Mouse (Mus musculus): ENCODE results near the gene Alox12b. TPM values are rescaled to one million over a fixed set of nuclear protein-coding genes. Genes with fewer than 3 reads are reported as not detected.

Alox12b gene
- polyA plus RNA-seq, 1 experiment from 2014 or later = 11.5 TPM

- WGBS = under 1% methylated on average over 44 of the region's 45 CpGs
- Histone ChIP-seq H3K36me3 (no peaks in the 10 kb centered on the region), H3K27me3 (replicated peaks) (no peaks in the 10 kb centered on the region), H3K9me3 (no peaks in the 10 kb centered on the region), H3K4me1 (peaks cover 30% of the 10 kb centered on the region), H3K4me3 (replicated peaks) (peak overlapping the region; percentile 72), H3K27ac (peak overlapping the region; percentile 91), H3K4me2 (peak overlapping the region; percentile 95), H3K9ac (peak overlapping the region; percentile 76)
- ATAC-seq (ENCODE audit: insufficient read depth, low FRiP score, low read depth) = peak; percentile 11; the same call in 1 of the 2 replicates
Observed at GRCm38 (mm10) chr11:69117737-69118695, 38.8 kb upstream of the Alox12b start.

GRCm38 (mm10) chr11:69118765-69119164 is 38.0 kb upstream of the Alox12b start:
- no peaks in the 10 kb centered on the region for H3K36me3 ChIP-seq
- H3K27me3 ChIP-seq (replicated peaks) = no peaks in the 10 kb centered on the region
- 3% methylated on average over 15 of the region's 15 CpGs for WGBS
- no peak overlapping the region for H3K9ac ChIP-seq
- H3K4me3 ChIP-seq (replicated peaks) = peak overlapping the region; percentile 72
- 0 out of 2 replicates have a peak, but pooled peaks have one; percentile 6 for ATAC-seq (ENCODE audit: insufficient read depth, low FRiP score, low read depth)
- peaks cover 32% of the 10 kb centered on the region for H3K4me1 ChIP-seq
- H3K27ac ChIP-seq = peak overlapping the region; percentile 91; the same call in 1 of the 2 replicates
- H3K9me3 ChIP-seq = no peaks in the 10 kb centered on the region
- peak overlapping the region; percentile 95 for H3K4me2 ChIP-seq

DNA sequence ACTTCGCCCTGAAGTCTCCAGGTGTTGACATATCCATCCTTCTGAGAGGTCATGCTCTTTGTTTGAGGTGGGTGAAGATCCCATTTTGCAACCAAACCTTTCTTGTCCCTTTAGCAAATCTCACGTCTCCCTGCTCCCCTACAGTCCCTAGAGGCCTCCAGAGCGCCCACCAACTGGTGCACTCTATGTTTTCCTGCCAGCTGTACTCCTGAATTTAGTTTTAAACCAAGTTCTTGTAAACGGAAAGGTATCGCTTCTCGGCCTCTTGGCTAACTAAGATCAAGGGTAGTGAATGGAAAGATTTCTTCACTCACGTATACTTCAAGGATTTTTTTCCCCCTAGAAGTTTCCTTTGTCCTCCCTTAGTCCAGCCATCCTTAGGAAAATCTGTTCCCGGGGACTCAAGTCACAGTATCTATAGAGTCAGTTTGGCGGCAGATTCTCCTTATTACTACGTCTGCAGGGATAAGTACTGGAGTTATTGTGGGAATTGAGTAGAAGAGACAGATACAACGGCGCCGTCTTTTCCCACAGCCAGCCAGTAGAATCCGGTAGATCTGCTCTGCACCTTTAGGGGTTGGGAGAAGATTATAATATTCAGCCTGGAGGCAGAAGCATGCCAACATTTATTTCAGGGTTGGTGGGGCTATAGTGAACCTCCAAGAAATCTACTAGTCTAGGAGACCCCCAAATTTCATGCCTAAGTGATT is 37.2 kb upstream of the Alox12b start:
- Histone ChIP-seq H3K36me3 (no peaks in the 10 kb centered on the region), H3K27ac (no peak overlapping the region), H3K4me2 (peak overlapping the region; percentile 95), H3K4me3 (replicated peaks) (peak overlapping the region; percentile 82), H3K9me3 (no peaks in the 10 kb centered on the region), H3K4me1 (peaks cover 32% of the 10 kb centered on the region), H3K27me3 (replicated peaks) (no peaks in the 10 kb centered on the region), H3K9ac (no peak overlapping the region)
- no peak for ATAC-seq (ENCODE audit: insufficient read depth, low FRiP score, low read depth)
- 46% methylated on average over 14 of the region's 14 CpGs for WGBS

DNA sequence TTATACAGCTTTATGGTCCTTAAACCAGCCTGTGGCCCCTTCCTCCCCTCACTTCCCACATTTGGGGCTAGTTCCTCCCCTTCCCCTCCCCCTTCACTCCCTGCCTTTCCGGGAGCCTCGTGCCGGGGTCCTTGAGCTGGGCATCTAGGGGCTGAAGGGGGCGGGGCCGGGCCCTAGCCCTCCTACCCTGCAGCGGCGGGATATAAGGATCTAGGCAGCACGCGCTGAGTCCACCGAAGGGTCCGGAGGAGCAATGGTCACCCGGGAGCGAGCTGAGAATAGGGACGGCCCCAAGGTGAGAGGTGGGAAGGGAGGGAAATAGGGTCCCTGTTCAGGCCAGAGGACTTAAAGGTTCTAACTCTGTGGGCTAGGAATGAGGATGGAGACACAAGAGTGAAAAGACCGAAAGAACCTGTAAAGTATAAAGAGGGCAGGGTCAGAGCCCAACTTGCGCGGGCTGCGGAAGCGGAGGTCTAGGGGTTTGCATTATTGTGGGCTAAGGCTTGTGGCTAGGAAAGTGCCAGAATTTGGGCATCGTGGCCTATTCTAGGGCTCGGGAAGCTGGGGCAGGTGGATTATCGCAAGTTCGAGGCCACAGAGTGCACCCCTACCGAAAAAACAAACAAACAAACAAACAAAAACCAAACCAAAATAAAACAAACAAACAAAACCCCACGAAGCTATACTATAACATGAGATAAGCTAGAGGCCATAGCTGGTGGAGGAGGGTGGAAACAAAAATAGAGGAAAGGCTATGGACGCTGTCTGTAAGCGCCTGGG is 36.4 kb upstream of the Alox12b start, which contains the start of gene Hes7:
Gene Hes7, plus strand, starts transcription at position 184 of the 780 bp plus-strand sequence.
- Histone ChIP-seq H3K36me3 (no peaks in the 10 kb centered on the region), H3K27ac (peak within 1 kb of the TSS; percentile 94), H3K4me2 (peak within 1 kb of the TSS; percentile 95), H3K9ac (peak within 1 kb of the TSS; percentile 63; the same call in 1 of the 2 replicates), H3K27me3 (replicated peaks) (no peaks in the 10 kb centered on the region), H3K4me1 (peaks cover 32% of the 10 kb centered on the region), H3K4me3 (replicated peaks) (peak within 1 kb of the TSS; percentile 82), H3K9me3 (no peaks in the 10 kb centered on the region)
- no peak for ATAC-seq (ENCODE audit: insufficient read depth, low FRiP score, low read depth)
- 2% methylated on average over 27 of the region's 27 CpGs for WGBS

DNA sequence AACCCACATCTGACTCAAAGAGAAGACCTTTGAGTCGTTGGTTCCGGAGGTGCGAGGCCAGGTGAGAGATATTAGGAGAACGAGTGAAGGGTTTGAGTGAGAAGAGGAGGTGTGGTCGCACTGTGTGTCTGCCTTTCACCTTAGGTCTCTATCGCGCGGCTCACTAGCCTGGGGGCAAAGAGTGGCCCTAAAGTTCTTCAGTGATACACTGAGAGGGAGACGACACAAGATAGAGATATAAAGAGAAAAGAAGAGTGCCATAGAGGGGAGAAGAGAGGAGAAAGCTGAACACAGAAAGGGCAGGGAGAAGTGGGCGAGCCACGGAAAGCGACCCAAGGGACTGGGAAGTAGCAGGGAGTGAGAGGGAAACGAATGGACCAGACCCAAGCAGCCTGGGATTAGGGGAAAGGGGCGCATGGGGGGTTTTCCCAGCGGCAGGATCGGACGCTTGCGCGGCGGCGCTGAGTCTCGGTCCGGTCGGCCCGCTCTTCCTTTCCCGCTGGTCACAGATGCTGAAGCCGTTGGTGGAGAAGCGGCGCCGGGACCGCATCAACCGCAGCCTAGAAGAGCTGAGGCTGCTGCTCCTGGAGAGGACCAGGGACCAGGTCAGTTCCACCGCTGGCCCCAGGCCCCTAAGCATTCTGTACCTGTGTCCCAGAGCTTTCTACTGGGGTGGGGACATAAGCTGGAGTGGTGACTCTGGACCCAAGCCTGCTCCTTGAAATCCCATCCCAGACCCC is 35.6 kb upstream of the Alox12b start:
- peaks cover 38% of the 10 kb centered on the region for H3K4me1 ChIP-seq
- H3K9me3 ChIP-seq = no peaks in the 10 kb centered on the region
- H3K4me3 ChIP-seq (replicated peaks) = peak overlapping the region; percentile 82
- H3K4me2 ChIP-seq = peak overlapping the region; percentile 95
- H3K27me3 ChIP-seq (replicated peaks) = no peaks in the 10 kb centered on the region
- H3K9ac ChIP-seq = peak overlapping the region; percentile 63; the same call in 1 of the 2 replicates
- no peak for ATAC-seq (ENCODE audit: insufficient read depth, low FRiP score, low read depth)
- no peaks in the 10 kb centered on the region for H3K36me3 ChIP-seq
- WGBS = under 1% methylated on average over 33 of the region's 33 CpGs
- H3K27ac ChIP-seq = peak overlapping the region; percentile 94

GRCm38 (mm10) chr11:69121741-69122335 is 35.0 kb upstream of the Alox12b start:
- ATAC-seq (ENCODE audit: insufficient read depth, low FRiP score, low read depth) = no peak
- Histone ChIP-seq H3K4me3 (replicated peaks) (peak overlapping the region; percentile 82), H3K9ac (peak overlapping the region; percentile 63), H3K27ac (peak overlapping the region; percentile 94), H3K4me1 (peaks cover 39% of the 10 kb centered on the region), H3K27me3 (replicated peaks) (no peaks in the 10 kb centered on the region), H3K36me3 (no peaks in the 10 kb centered on the region), H3K4me2 (peak overlapping the region; percentile 95), H3K9me3 (no peaks in the 10 kb centered on the region)
- under 1% methylated on average over 32 of the region's 32 CpGs for WGBS

GRCm38 (mm10) chr11:69122336-69122951 is 34.3 kb upstream of the Alox12b start, which contains the start of gene 9130213A22Rik:
Gene 9130213A22Rik (minus strand): TSS chr11:69122589.
- Histone ChIP-seq H3K36me3 (no peaks in the 10 kb centered on the region), H3K4me2 (peak within 1 kb of the TSS; percentile 95), H3K9me3 (no peaks in the 10 kb centered on the region), H3K27ac (peak within 1 kb of the TSS; percentile 94), H3K27me3 (replicated peaks) (no peaks in the 10 kb centered on the region), H3K9ac (peak within 1 kb of the TSS; percentile 63), H3K4me1 (peaks cover 37% of the 10 kb centered on the region), H3K4me3 (replicated peaks) (peak within 1 kb of the TSS; percentile 82)
- peak; percentile 62 for ATAC-seq (ENCODE audit: insufficient read depth, low FRiP score, low read depth)
- WGBS = under 1% methylated on average over 66 of the region's 66 CpGs

DNA sequence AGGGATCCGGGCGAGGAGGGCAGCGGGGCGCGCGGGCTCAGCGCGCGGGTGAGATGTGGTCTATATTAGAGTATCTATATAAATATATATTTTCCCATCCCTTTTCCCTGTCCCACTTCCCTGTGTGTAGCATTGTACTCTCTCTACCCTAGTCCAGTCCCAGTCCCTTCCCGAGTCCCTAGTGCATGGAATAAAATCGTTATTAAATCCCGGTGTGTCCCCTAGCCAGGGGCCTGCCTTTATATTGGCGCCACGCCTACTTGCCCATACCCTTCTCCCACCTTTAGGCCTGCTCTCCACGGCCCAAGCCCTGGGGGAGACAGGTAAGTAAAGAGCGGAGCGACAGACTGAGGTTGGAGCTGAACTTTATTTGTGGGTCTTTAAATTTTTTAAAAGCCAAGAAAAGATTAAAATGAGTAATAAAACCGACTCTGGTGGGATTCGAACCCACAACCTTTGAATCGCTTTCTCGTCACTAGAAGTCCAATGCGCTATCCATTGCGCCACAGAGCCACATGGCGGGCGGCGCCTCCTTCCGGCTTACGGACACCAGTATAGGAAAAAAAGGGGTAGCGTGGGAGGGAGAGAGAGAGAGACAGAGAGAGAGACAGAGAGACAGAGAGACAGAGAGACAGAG is 33.6 kb upstream of the Alox12b start:
- under 1% methylated on average over 29 of the region's 29 CpGs for WGBS
- ATAC-seq (ENCODE audit: insufficient read depth, low FRiP score, low read depth) = no peak
- Histone ChIP-seq H3K4me2 (peak overlapping the region; percentile 95), H3K4me1 (peaks cover 37% of the 10 kb centered on the region), H3K4me3 (replicated peaks) (peak overlapping the region; percentile 82), H3K27ac (peak overlapping the region; percentile 94), H3K9ac (peak overlapping the region; percentile 63), H3K36me3 (no peaks in the 10 kb centered on the region), H3K27me3 (replicated peaks) (no peaks in the 10 kb centered on the region), H3K9me3 (no peaks in the 10 kb centered on the region)

GRCm38 (mm10) chr11:69123693-69124497 is 32.9 kb upstream of the Alox12b start:
- H3K36me3 ChIP-seq = no peaks in the 10 kb centered on the region
- peak overlapping the region; percentile 80 for H3K27ac ChIP-seq
- WGBS = under 1% methylated on average over 31 of the region's 31 CpGs
- ATAC-seq (ENCODE audit: insufficient read depth, low FRiP score, low read depth) = peak; percentile 59
- H3K4me3 ChIP-seq (replicated peaks) = peak overlapping the region; percentile 82
- H3K27me3 ChIP-seq (replicated peaks) = no peaks in the 10 kb centered on the region
- peak overlapping the region; percentile 95 for H3K4me2 ChIP-seq
- peak overlapping the region; percentile 57; the same call in 1 of the 2 replicates for H3K9ac ChIP-seq
- no peaks in the 10 kb centered on the region for H3K9me3 ChIP-seq
- peaks cover 35% of the 10 kb centered on the region for H3K4me1 ChIP-seq

All from stomach, embryonic 15.5 days (tissue).